Mouse (Mus musculus): ENCODE measurements around the gene Pfkfb2. TPM values are rescaled to one million over a fixed set of nuclear protein-coding genes. Genes with fewer than 3 reads are reported as not detected.

The Pfkfb2 gene
- 2.0 and 2.6 TPM in 2 replicates for polyA plus RNA-seq (2015; fragmentation: Nextera tagmentation; extraction: Ambion mirVana)

DNA sequence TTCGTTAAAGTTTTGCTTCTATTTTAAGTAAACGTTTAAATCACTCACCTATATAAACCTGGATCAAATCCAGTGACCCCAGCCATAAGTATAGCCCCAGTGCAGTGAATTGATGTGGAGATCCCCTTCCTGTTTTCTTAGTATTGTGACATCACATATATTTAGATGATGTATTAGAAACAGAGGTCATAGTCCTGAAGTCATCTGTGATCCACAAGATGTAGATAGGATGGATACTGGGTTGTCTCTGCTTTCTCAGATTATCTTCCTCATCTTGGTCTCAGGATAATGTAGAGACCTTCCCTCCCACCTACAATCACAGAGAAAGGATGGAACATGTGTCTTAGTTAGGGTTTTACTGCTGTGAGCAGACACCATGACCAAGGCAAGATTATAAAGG, at the start of gene Pfkfb2:
TSS of gene Pfkfb2 (minus strand) at position 101 of the 400 bp plus-strand sequence.
- WGBS (ENCODE audit: insufficient replicate concordance), result 79% methylated on average over 2 of the region's 2 CpGs
- Histone ChIP-seq H3K27ac (ENCODE audit: low read depth) (no peak within 1 kb of the TSS), H3K36me3 (replicated peaks; ENCODE audit: insufficient read depth, low read length) (no peaks in the 10 kb centered on the region)

DNA sequence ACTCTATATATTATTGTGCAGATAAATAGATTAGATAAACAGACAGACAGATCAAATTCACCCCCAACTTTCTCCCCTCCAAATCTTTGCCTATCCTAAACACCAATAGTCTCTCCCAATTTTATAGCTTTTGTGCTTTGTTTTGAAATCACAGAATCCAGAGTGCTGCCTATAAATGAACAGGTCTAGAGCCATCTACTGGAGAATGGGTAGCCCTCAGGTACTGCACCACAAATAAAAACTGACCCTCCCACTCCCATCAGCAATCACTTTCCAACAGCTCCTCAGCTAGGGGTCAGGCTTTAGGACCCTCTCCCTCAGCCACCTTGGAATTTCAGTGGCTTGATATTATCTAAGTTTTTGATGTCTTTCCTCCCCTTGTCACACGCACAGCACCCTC, 47.6 kb upstream of the Pfkfb2 start:
- DNase-seq (no peak), ATAC-seq (no peak)
- no peak overlapping the region for H3K4me2 ChIP-seq (ENCODE audit: low read depth, low read length)
- 89% methylated on average over 1 of the region's 1 CpGs for WGBS (ENCODE audit: insufficient replicate concordance)
- no peak overlapping the region for H3K9ac ChIP-seq (replicated peaks)
- H3K9me3 ChIP-seq (ENCODE audit: low read length), result no peaks in the 10 kb centered on the region
- TF ChIP-seq CTCF (IDR thresholded peaks at IDR 0.05; ENCODE audit: low read depth), result peak; percentile 63
- TF ChIP-seq EP300 (IDR thresholded peaks at IDR 0.05; ENCODE audit: low read depth), result no peak; the same call in 1 of the 2 replicates
- H3K4me3 ChIP-seq (ENCODE audit: low read depth, low read length), result no peak overlapping the region
- H3K36me3 ChIP-seq (replicated peaks; ENCODE audit: insufficient read depth, low read length), result no peaks in the 10 kb centered on the region
- H3K4me1 ChIP-seq (ENCODE audit: insufficient read depth), result no peaks in the 10 kb centered on the region
- no peak overlapping the region for H3K27ac ChIP-seq (ENCODE audit: low read depth)
- H3K27me3 ChIP-seq (ENCODE audit: insufficient read depth, low read length), result no peaks in the 10 kb centered on the region

More for the DNA sequence above, at the start of gene Pfkfb2:
- no peak for DNase-seq
- Histone ChIP-seq H3K9ac (replicated peaks) (no peak within 1 kb of the TSS), H3K9me3 (ENCODE audit: low read length) (no peaks in the 10 kb centered on the region), H3K4me2 (ENCODE audit: low read depth, low read length) (no peak within 1 kb of the TSS), H3K4me1 (ENCODE audit: insufficient read depth) (peaks cover 28% of the 10 kb centered on the region), H3K27me3 (ENCODE audit: insufficient read depth, low read length) (no peaks in the 10 kb centered on the region), H3K4me3 (ENCODE audit: low read depth, low read length) (no peak within 1 kb of the TSS)
- no peak for ATAC-seq
- TF ChIP-seq CTCF (IDR thresholded peaks at IDR 0.05; ENCODE audit: low read depth) (no peak), EP300 (IDR thresholded peaks at IDR 0.05; ENCODE audit: low read depth) (no peak)

DNA sequence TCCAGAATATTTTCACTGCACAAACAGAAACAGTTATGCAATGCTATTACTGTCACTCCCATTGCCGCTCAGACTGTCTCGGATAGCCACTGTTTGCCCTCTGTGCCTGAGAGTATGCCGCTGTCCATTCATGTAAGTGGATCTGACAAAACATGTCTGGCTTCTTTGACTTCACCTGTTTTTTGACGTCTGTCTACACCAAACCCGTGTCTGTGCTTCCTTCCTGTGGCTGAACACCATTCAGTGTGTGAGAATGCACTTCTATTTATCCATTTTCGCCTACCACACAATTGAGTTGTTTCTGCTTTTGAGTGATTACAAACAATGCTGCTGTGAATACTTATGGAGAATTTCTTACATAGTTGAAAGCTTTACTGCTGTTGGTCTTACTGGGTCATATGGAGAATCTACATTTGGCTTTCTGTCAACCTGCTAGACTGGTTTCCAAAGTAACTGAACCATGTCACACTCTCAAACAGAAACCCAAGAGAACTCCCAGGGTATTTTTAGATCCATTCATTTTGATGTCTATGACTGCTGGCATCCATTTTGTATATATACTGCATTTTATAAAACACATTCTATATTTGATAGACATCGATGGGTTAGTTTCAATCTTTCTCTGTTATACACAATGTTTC, 46.8 kb upstream of the Pfkfb2 start:
- H3K4me1 ChIP-seq (ENCODE audit: insufficient read depth), result no peaks in the 10 kb centered on the region
- WGBS (ENCODE audit: insufficient replicate concordance), result 58% methylated on average over 7 of the region's 7 CpGs
- no peaks in the 10 kb centered on the region for H3K36me3 ChIP-seq (replicated peaks; ENCODE audit: insufficient read depth, low read length)
- no peaks in the 10 kb centered on the region for H3K27me3 ChIP-seq (ENCODE audit: insufficient read depth, low read length)
- TF ChIP-seq EP300 (IDR thresholded peaks at IDR 0.05; ENCODE audit: low read depth) (no peak), CTCF (IDR thresholded peaks at IDR 0.05; ENCODE audit: low read depth) (no peak)
- H3K9me3 ChIP-seq (ENCODE audit: low read length), result no peaks in the 10 kb centered on the region
- DNase-seq (no peak), ATAC-seq (0 out of 2 replicates have a peak, but pooled peaks have one; percentile 38)
- H3K4me2 ChIP-seq (ENCODE audit: low read depth, low read length), result no peak overlapping the region
- no peak overlapping the region for H3K27ac ChIP-seq (ENCODE audit: low read depth)
- H3K4me3 ChIP-seq (ENCODE audit: low read depth, low read length), result no peak overlapping the region
- no peak overlapping the region for H3K9ac ChIP-seq (replicated peaks)

DNA sequence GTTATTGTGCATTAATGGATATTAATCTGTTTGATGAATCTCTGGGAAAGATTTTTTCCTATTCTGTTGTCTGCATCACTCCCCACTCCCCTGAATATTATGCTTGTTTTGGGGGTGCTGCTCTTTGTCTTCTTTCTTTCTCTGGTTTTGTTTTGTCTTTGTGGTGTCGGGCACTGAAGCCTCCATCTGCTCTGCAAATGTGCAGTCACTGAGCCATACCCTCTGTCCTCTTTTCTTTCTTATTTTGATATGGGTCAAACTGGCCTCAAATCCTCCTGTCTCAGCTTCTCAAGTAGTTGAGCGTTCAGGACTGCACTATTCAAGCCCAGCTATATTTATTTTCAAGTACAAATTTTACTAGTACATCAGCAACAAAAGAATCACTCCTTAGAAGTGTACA, 46.2 kb upstream of the Pfkfb2 start:
- ATAC-seq (no peak), DNase-seq (no peak)
- Histone ChIP-seq H3K9me3 (ENCODE audit: low read length) (no peaks in the 10 kb centered on the region), H3K27ac (ENCODE audit: low read depth) (no peak overlapping the region), H3K36me3 (replicated peaks; ENCODE audit: insufficient read depth, low read length) (no peaks in the 10 kb centered on the region), H3K9ac (replicated peaks) (no peak overlapping the region), H3K4me3 (ENCODE audit: low read depth, low read length) (no peak overlapping the region), H3K4me1 (ENCODE audit: insufficient read depth) (no peaks in the 10 kb centered on the region), H3K4me2 (ENCODE audit: low read depth, low read length) (no peak overlapping the region), H3K27me3 (ENCODE audit: insufficient read depth, low read length) (no peaks in the 10 kb centered on the region)
- 75% methylated on average over 2 of the region's 2 CpGs for WGBS (ENCODE audit: insufficient replicate concordance)
- TF ChIP-seq EP300 (IDR thresholded peaks at IDR 0.05; ENCODE audit: low read depth), result no peak
- TF ChIP-seq CTCF (IDR thresholded peaks at IDR 0.05; ENCODE audit: low read depth), result no peak

DNA sequence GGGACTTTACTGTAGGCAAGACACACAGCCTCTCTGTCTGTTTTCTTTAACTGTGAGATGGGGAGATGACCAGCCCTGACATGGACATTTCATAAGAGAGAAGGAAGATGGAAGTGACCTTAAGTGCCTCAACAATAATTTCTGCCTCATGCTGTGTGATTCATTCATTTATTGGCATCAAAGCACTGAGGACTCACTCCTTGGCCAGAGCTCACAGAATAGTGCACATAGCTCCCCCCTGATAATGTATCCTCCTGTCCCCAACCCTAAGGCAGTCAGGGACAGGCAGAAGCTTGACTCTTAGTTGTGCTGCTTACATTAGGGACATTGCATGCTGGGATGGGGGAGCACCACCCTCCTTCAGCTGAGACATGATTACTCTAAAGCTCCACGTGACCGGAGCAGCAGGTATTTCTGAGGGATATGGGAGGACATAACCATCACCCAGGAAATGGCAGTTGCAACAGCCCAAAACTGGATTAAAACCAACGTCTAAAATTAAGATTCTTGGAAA, 42.0 kb upstream of the Pfkfb2 start:
- Histone ChIP-seq H3K4me2 (ENCODE audit: low read depth, low read length) (no peak overlapping the region), H3K4me1 (ENCODE audit: insufficient read depth) (no peaks in the 10 kb centered on the region), H3K4me3 (ENCODE audit: low read depth, low read length) (no peak overlapping the region), H3K27ac (ENCODE audit: low read depth) (no peak overlapping the region), H3K9me3 (ENCODE audit: low read length) (no peaks in the 10 kb centered on the region), H3K27me3 (ENCODE audit: insufficient read depth, low read length) (no peaks in the 10 kb centered on the region), H3K9ac (replicated peaks) (no peak overlapping the region), H3K36me3 (replicated peaks; ENCODE audit: insufficient read depth, low read length) (no peaks in the 10 kb centered on the region)
- TF ChIP-seq EP300 (IDR thresholded peaks at IDR 0.05; ENCODE audit: low read depth) (no peak), CTCF (IDR thresholded peaks at IDR 0.05; ENCODE audit: low read depth) (no peak)
- ATAC-seq (no peak), DNase-seq (no peak)
- 67% methylated on average over 3 of the region's 3 CpGs for WGBS (ENCODE audit: insufficient replicate concordance)

DNA sequence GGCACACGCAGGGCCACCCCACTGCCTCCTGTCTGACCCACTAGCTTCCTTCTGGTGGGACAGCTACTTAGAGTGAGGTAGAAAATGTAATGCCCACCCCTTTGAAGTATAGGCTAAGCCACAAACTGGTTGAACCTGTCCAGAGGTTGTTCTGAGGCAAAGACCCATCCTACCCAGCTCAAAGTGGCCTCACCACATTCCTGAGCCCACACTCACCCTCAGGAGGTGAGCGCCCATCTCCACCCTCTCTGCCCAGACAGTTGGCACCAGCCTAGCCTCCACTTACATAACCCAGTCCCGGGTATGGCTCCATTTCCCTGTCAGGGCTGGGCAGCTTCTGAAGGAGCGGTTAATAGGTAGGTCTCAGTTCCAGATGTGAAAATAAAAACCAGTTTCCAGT, 41.4 kb upstream of the Pfkfb2 start:
- no peak for DNase-seq
- TF ChIP-seq CTCF (IDR thresholded peaks at IDR 0.05; ENCODE audit: low read depth) (no peak), EP300 (IDR thresholded peaks at IDR 0.05; ENCODE audit: low read depth) (no peak)
- WGBS (ENCODE audit: insufficient replicate concordance), result 83% methylated on average over 4 of the region's 4 CpGs
- H3K36me3 ChIP-seq (replicated peaks; ENCODE audit: insufficient read depth, low read length), result no peaks in the 10 kb centered on the region
- no peaks in the 10 kb centered on the region for H3K4me1 ChIP-seq (ENCODE audit: insufficient read depth)
- H3K9me3 ChIP-seq (ENCODE audit: low read length), result no peaks in the 10 kb centered on the region
- H3K9ac ChIP-seq (replicated peaks), result no peak overlapping the region
- no peak overlapping the region for H3K27ac ChIP-seq (ENCODE audit: low read depth)
- ATAC-seq, result no peak
- H3K4me3 ChIP-seq (ENCODE audit: low read depth, low read length), result no peak overlapping the region
- no peak overlapping the region for H3K4me2 ChIP-seq (ENCODE audit: low read depth, low read length)
- H3K27me3 ChIP-seq (ENCODE audit: insufficient read depth, low read length), result no peaks in the 10 kb centered on the region

Measured in liver, postnatal 0 days (tissue).